Comparison of ENCODE assay signal across 22 mouse cellular contexts in genomic region chr12:3282520-3282919, GRCm38 (mm10). TPM values are rescaled to one million over a fixed set of nuclear protein-coding genes. Genes with fewer than 3 reads are reported as not detected.
DNase-seq lines count a peak whose midpoint lies in the region; ATAC-seq lines count a peak whose summit lies in the region.
"Had no signal": no experiment of that assay in that cellular context is flagged by ENCODE, and none has a peak within 500 bp of the region (broad histone marks: within the 10 kb centered on the region; RNA-seq: fewer than 3 reads in every experiment).

No protein-coding gene starts in this region.

- peaks cover 86% of the 10 kb centered on the region for H3K4me1 ChIP-seq in liver, embryonic 13.5 days (replicated peaks)
- no peaks in the 10 kb centered on the region for H3K4me1 ChIP-seq in forebrain, embryonic 10.5 days
- H3K4me1 ChIP-seq: hindbrain, embryonic 10.5 days; limb, embryonic 12.5 days; midbrain, embryonic 12.5 days; neural tube, embryonic 15.5 days; stomach, embryonic 15.5 days had no signal

- H3K4me3 ChIP-seq in liver, embryonic 13.5 days (replicated peaks), result no peak overlapping the region
- no peak overlapping the region for H3K4me3 ChIP-seq in forebrain, embryonic 10.5 days
- H3K4me3 ChIP-seq: hindbrain, embryonic 10.5 days; limb, embryonic 12.5 days; midbrain, embryonic 12.5 days; neural tube, embryonic 15.5 days; stomach, embryonic 15.5 days had no signal

- ATAC-seq in liver, embryonic 13.5 days (ENCODE audit: low read depth), result no peak
- ATAC-seq in megakaryocyte, adult 5-6 weeks (ENCODE audit: poor library complexity, severe bottlenecking), result peak; percentile 18; the same call in 1 of the 2 replicates
- ATAC-seq: hindbrain, embryonic 16.5 days; intestine, embryonic 16.5 days had no signal

- no peaks in the 10 kb centered on the region for H3K9me3 ChIP-seq in liver, embryonic 13.5 days (replicated peaks)
- H3K9me3 ChIP-seq in forebrain, embryonic 10.5 days, result peaks cover 29% of the 10 kb centered on the region; the same call in 1 of the 2 replicates
- H3K9me3 ChIP-seq: limb, embryonic 12.5 days; neural tube, embryonic 15.5 days; stomach, embryonic 15.5 days had no signal

- peak overlapping the region; percentile 91 for H3K27ac ChIP-seq in liver, embryonic 13.5 days
- no peak overlapping the region for H3K27ac ChIP-seq in forebrain, embryonic 10.5 days
- H3K27ac ChIP-seq: hindbrain, embryonic 10.5 days; limb, embryonic 12.5 days; midbrain, embryonic 12.5 days; neural tube, embryonic 15.5 days; stomach, embryonic 15.5 days had no signal

- H3K9ac ChIP-seq in liver, embryonic 13.5 days, result peak overlapping the region; percentile 59
- H3K9ac ChIP-seq: limb, embryonic 12.5 days; lung, embryonic 14.5 days; midbrain, embryonic 12.5 days; neural tube, embryonic 15.5 days; stomach, embryonic 15.5 days had no signal

- H3K4me2 ChIP-seq in liver, embryonic 13.5 days, result no peak overlapping the region
- H3K4me2 ChIP-seq: heart, embryonic 11.5 days; limb, embryonic 12.5 days; lung, embryonic 14.5 days; midbrain, embryonic 12.5 days; neural tube, embryonic 15.5 days; stomach, embryonic 15.5 days had no signal

- 0 out of 2 replicates have a peak, but pooled peaks cover under 1% of the 10 kb centered on the region for H3K36me3 ChIP-seq in liver, embryonic 13.5 days
- peaks cover 28% of the 10 kb centered on the region for H3K36me3 ChIP-seq in forebrain, embryonic 10.5 days (replicated peaks)
- H3K36me3 ChIP-seq: limb, embryonic 12.5 days; neural tube, embryonic 15.5 days; stomach, embryonic 15.5 days had no signal

- peak; percentile 57 for DNase-seq in 416B (ENCODE audit: low read depth)
- peak; percentile 30 for DNase-seq in adipocyte (ENCODE audit: low spot score)
- DNase-seq in liver, embryonic 13.5 days, result no peak
- DNase-seq in forebrain, embryonic 10.5 days (ENCODE audit: extremely low spot score, low spot score), result no peak
- no peak for DNase-seq in thymus, postnatal 10 days (ENCODE audit: low spot score in 2 of 2)
- DNase-seq in cerebellum, postnatal 10 days, result no peak
- DNase-seq: cerebellum, adult 11 months; cerebellum, adult 9-11 months; heart, postnatal 10 days; lung, embryonic 14.5 days; right cerebral cortex, adult 18-20 months; right cerebral cortex, postnatal 4 days; thymus, postnatal 36 days had no signal

- H3K27me3 ChIP-seq in liver, embryonic 13.5 days, result no peaks in the 10 kb centered on the region
- no peaks in the 10 kb centered on the region for H3K27me3 ChIP-seq in forebrain, embryonic 10.5 days (ENCODE audit: poor library complexity, severe bottlenecking)
- H3K27me3 ChIP-seq: limb, embryonic 12.5 days; midbrain, embryonic 12.5 days; neural tube, embryonic 15.5 days; stomach, embryonic 15.5 days had no signal

- WGBS in liver, embryonic 13.5 days (ENCODE audit: insufficient replicate concordance), result 57% methylated on average over 2 of the region's 2 CpGs
- WGBS in forebrain, embryonic 10.5 days, result 89% methylated on average over 2 of the region's 2 CpGs

RNA-seq across cellular contexts. Expression of gene Rab10, which starts 27.2 kb away (rescaled TPM):
- polyA plus RNA-seq in liver, embryonic 13.5 days (2015; fragmentation: Nextera tagmentation; extraction: Ambion mirVana), result 47.9 and 57.3 TPM in 2 replicates
- 68.7 and 74.6 TPM in 2 replicates for total RNA-seq in megakaryocyte, adult 5-6 weeks (2015)
- 94.9 and 96.9 TPM in 2 replicates for total RNA-seq in megakaryocyte, adult 5-6 weeks (2017)
- polyA plus RNA-seq in forebrain, embryonic 10.5 days (2016; fragmentation: Nextera tagmentation; extraction: Ambion mirVana), result 69.4 and 71.5 TPM in 2 replicates

Comparison
In these comparisons a context has a peak if more than half of its experiments do, and no peak if none do; other contexts are left out.
1. DNase-seq: peak in 416B (single experiment) and adipocyte (single experiment); none in liver, embryonic 13.5 days (single experiment), forebrain, embryonic 10.5 days (single experiment), thymus, postnatal 10 days (0 of 2) and cerebellum, postnatal 10 days (0 of 2).